Mouse (Mus musculus): Measurements from ENCODE around the gene Ctnna3. TPM values are rescaled to one million over a fixed set of nuclear protein-coding genes. Genes with fewer than 3 reads are reported as not detected.

Gene Ctnna3
- polyA plus RNA-seq, 1 experiment from 2014 or later = 0.41 TPM

- Histone ChIP-seq H3K4me3 (ENCODE audit: low read depth, low read length) (no peak overlapping the region), H3K27ac (ENCODE audit: low read depth, low read length) (no peak overlapping the region), H3K36me3 (ENCODE audit: control insufficient read depth, insufficient read depth, low read length) (no peaks in the 10 kb centered on the region), H3K9ac (ENCODE audit: low read length) (no peak overlapping the region), H3K27me3 (replicated peaks; ENCODE audit: control insufficient read depth, insufficient read depth, low read length) (no peaks in the 10 kb centered on the region), H3K4me2 (ENCODE audit: low read length) (no peak overlapping the region), H3K4me1 (ENCODE audit: control insufficient read depth, insufficient read depth, low read length) (no peaks in the 10 kb centered on the region), H3K9me3 (replicated peaks; ENCODE audit: control insufficient read depth, low read length) (no peaks in the 10 kb centered on the region)
- no peak for ATAC-seq
- no peak for DNase-seq (ENCODE audit: low spot score)
- WGBS = 85% methylated on average over 1 of the region's 1 CpGs
Measured at GRCm38 (mm10) chr10:64275143-64275542, 845.2 kb downstream of the Ctnna3 start.

GRCm38 (mm10) chr10:64278836-64279235 is 848.9 kb downstream of the Ctnna3 start:
- Histone ChIP-seq H3K27me3 (replicated peaks; ENCODE audit: control insufficient read depth, insufficient read depth, low read length) (no peaks in the 10 kb centered on the region), H3K4me1 (ENCODE audit: control insufficient read depth, insufficient read depth, low read length) (no peaks in the 10 kb centered on the region), H3K9me3 (replicated peaks; ENCODE audit: control insufficient read depth, low read length) (no peaks in the 10 kb centered on the region), H3K27ac (ENCODE audit: low read depth, low read length) (no peak overlapping the region), H3K36me3 (ENCODE audit: control insufficient read depth, insufficient read depth, low read length) (no peaks in the 10 kb centered on the region), H3K9ac (ENCODE audit: low read length) (no peak overlapping the region), H3K4me2 (ENCODE audit: low read length) (no peak overlapping the region), H3K4me3 (ENCODE audit: low read depth, low read length) (no peak overlapping the region)
- 86% methylated on average over 2 of the region's 2 CpGs for WGBS
- DNase-seq (ENCODE audit: low spot score) (no peak), ATAC-seq (no peak)

GRCm38 (mm10) chr10:64305802-64306201 is 875.9 kb downstream of the Ctnna3 start:
- Histone ChIP-seq H3K27ac (ENCODE audit: low read depth, low read length) (no peak overlapping the region), H3K27me3 (replicated peaks; ENCODE audit: control insufficient read depth, insufficient read depth, low read length) (no peaks in the 10 kb centered on the region), H3K36me3 (ENCODE audit: control insufficient read depth, insufficient read depth, low read length) (no peaks in the 10 kb centered on the region), H3K9me3 (replicated peaks; ENCODE audit: control insufficient read depth, low read length) (no peaks in the 10 kb centered on the region), H3K4me2 (ENCODE audit: low read length) (no peak overlapping the region), H3K4me1 (ENCODE audit: control insufficient read depth, insufficient read depth, low read length) (no peaks in the 10 kb centered on the region), H3K9ac (ENCODE audit: low read length) (no peak overlapping the region), H3K4me3 (ENCODE audit: low read depth, low read length) (no peak overlapping the region)
- DNase-seq (ENCODE audit: low spot score) (no peak), ATAC-seq (no peak)

- ATAC-seq (no peak), DNase-seq (ENCODE audit: low spot score) (no peak)
- Histone ChIP-seq H3K9me3 (replicated peaks; ENCODE audit: control insufficient read depth, low read length) (no peaks in the 10 kb centered on the region), H3K9ac (ENCODE audit: low read length) (no peak overlapping the region), H3K27me3 (replicated peaks; ENCODE audit: control insufficient read depth, insufficient read depth, low read length) (no peaks in the 10 kb centered on the region), H3K36me3 (ENCODE audit: control insufficient read depth, insufficient read depth, low read length) (no peaks in the 10 kb centered on the region), H3K27ac (ENCODE audit: low read depth, low read length) (no peak overlapping the region), H3K4me3 (ENCODE audit: low read depth, low read length) (no peak overlapping the region), H3K4me1 (ENCODE audit: control insufficient read depth, insufficient read depth, low read length) (no peaks in the 10 kb centered on the region), H3K4me2 (ENCODE audit: low read length) (no peak overlapping the region)
- WGBS = 85% methylated on average over 2 of the region's 2 CpGs
Measured at GRCm38 (mm10) chr10:64311622-64312292, 881.9 kb downstream of the Ctnna3 start.

GRCm38 (mm10) chr10:64320332-64320731 is 890.4 kb downstream of the Ctnna3 start:
- 89% methylated on average over 7 of the region's 7 CpGs for WGBS
- no peak for ATAC-seq
- no peak overlapping the region for H3K27ac ChIP-seq (ENCODE audit: low read depth, low read length)

GRCm38 (mm10) chr10:64342702-64343379 is 912.9 kb downstream of the Ctnna3 start:
- H3K36me3 ChIP-seq (ENCODE audit: control insufficient read depth, insufficient read depth, low read length) = no peaks in the 10 kb centered on the region
- H3K27ac ChIP-seq (ENCODE audit: low read depth, low read length) = no peak overlapping the region
- no peak overlapping the region for H3K9ac ChIP-seq (ENCODE audit: low read length)
- DNase-seq (ENCODE audit: low spot score) (no peak), ATAC-seq (no peak)
- H3K4me2 ChIP-seq (ENCODE audit: low read length) = no peak overlapping the region
- WGBS = 67% methylated on average over 4 of the region's 4 CpGs
- no peak overlapping the region for H3K4me3 ChIP-seq (ENCODE audit: low read depth, low read length)
- H3K9me3 ChIP-seq (replicated peaks; ENCODE audit: control insufficient read depth, low read length) = no peaks in the 10 kb centered on the region
- no peaks in the 10 kb centered on the region for H3K4me1 ChIP-seq (ENCODE audit: control insufficient read depth, insufficient read depth, low read length)
- H3K27me3 ChIP-seq (replicated peaks; ENCODE audit: control insufficient read depth, insufficient read depth, low read length) = no peaks in the 10 kb centered on the region

More at GRCm38 (mm10) chr10:64320332-64320731, 890.4 kb downstream of the Ctnna3 start:
- no peak overlapping the region for H3K9ac ChIP-seq (ENCODE audit: low read length)
- DNase-seq (ENCODE audit: low spot score) = no peak
- no peaks in the 10 kb centered on the region for H3K36me3 ChIP-seq (ENCODE audit: control insufficient read depth, insufficient read depth, low read length)
- H3K27me3 ChIP-seq (replicated peaks; ENCODE audit: control insufficient read depth, insufficient read depth, low read length) = no peaks in the 10 kb centered on the region
- H3K9me3 ChIP-seq (replicated peaks; ENCODE audit: control insufficient read depth, low read length) = no peaks in the 10 kb centered on the region
- H3K4me1 ChIP-seq (ENCODE audit: control insufficient read depth, insufficient read depth, low read length) = no peaks in the 10 kb centered on the region
- no peak overlapping the region for H3K4me2 ChIP-seq (ENCODE audit: low read length)
- no peak overlapping the region for H3K4me3 ChIP-seq (ENCODE audit: low read depth, low read length)

GRCm38 (mm10) chr10:64373288-64373687 is 943.4 kb downstream of the Ctnna3 start:
- Histone ChIP-seq H3K9ac (ENCODE audit: low read length) (no peak overlapping the region), H3K9me3 (replicated peaks; ENCODE audit: control insufficient read depth, low read length) (no peaks in the 10 kb centered on the region), H3K36me3 (ENCODE audit: control insufficient read depth, insufficient read depth, low read length) (no peaks in the 10 kb centered on the region), H3K27me3 (replicated peaks; ENCODE audit: control insufficient read depth, insufficient read depth, low read length) (no peaks in the 10 kb centered on the region), H3K4me2 (ENCODE audit: low read length) (no peak overlapping the region), H3K27ac (ENCODE audit: low read depth, low read length) (no peak overlapping the region), H3K4me3 (ENCODE audit: low read depth, low read length) (no peak overlapping the region), H3K4me1 (ENCODE audit: control insufficient read depth, insufficient read depth, low read length) (no peaks in the 10 kb centered on the region)
- 87% methylated on average over 3 of the region's 3 CpGs for WGBS
- no peak for DNase-seq (ENCODE audit: low spot score)
- ATAC-seq = no peak

GRCm38 (mm10) chr10:64377751-64378150 is 947.9 kb downstream of the Ctnna3 start:
- Histone ChIP-seq H3K27ac (ENCODE audit: low read depth, low read length) (no peak overlapping the region), H3K27me3 (replicated peaks; ENCODE audit: control insufficient read depth, insufficient read depth, low read length) (no peaks in the 10 kb centered on the region), H3K4me2 (ENCODE audit: low read length) (no peak overlapping the region), H3K36me3 (ENCODE audit: control insufficient read depth, insufficient read depth, low read length) (no peaks in the 10 kb centered on the region), H3K9ac (ENCODE audit: low read length) (no peak overlapping the region), H3K4me3 (ENCODE audit: low read depth, low read length) (no peak overlapping the region), H3K9me3 (replicated peaks; ENCODE audit: control insufficient read depth, low read length) (no peaks in the 10 kb centered on the region), H3K4me1 (ENCODE audit: control insufficient read depth, insufficient read depth, low read length) (no peaks in the 10 kb centered on the region)
- ATAC-seq (peak; percentile 46; the same call in 1 of the 2 replicates), DNase-seq (ENCODE audit: low spot score) (peak; percentile 52)
- 83% methylated on average over 4 of the region's 4 CpGs for WGBS

- no peak overlapping the region for H3K4me3 ChIP-seq (ENCODE audit: low read depth, low read length)
- H3K9me3 ChIP-seq (replicated peaks; ENCODE audit: control insufficient read depth, low read length) = no peaks in the 10 kb centered on the region
- H3K27me3 ChIP-seq (replicated peaks; ENCODE audit: control insufficient read depth, insufficient read depth, low read length) = no peaks in the 10 kb centered on the region
- no peaks in the 10 kb centered on the region for H3K4me1 ChIP-seq (ENCODE audit: control insufficient read depth, insufficient read depth, low read length)
- H3K4me2 ChIP-seq (ENCODE audit: low read length) = no peak overlapping the region
- ATAC-seq (no peak), DNase-seq (ENCODE audit: low spot score) (no peak)
- H3K36me3 ChIP-seq (ENCODE audit: control insufficient read depth, insufficient read depth, low read length) = no peaks in the 10 kb centered on the region
- no peak overlapping the region for H3K9ac ChIP-seq (ENCODE audit: low read length)
- no peak overlapping the region for H3K27ac ChIP-seq (ENCODE audit: low read depth, low read length)
- 60% methylated on average over 2 of the region's 2 CpGs for WGBS
Measured at GRCm38 (mm10) chr10:64396579-64396978, 966.7 kb downstream of the Ctnna3 start.

All from forebrain, embryonic 14.5 days (tissue).